Mouse (Mus musculus) embryo, embryonic 11 days (tissue): ENCODE data around the gene Nuak1.
"Not testable (repeated sequence)": the region's sequence is repeated elsewhere in the genome, so short reads cannot be mapped to it uniquely, and the experiment has no call there.

Source experiments
- DNase-seq: peaks from one replicate; pipeline ENCODE4 v3.0.0-alpha.2; 2015

The Nuak1 gene

DNA sequence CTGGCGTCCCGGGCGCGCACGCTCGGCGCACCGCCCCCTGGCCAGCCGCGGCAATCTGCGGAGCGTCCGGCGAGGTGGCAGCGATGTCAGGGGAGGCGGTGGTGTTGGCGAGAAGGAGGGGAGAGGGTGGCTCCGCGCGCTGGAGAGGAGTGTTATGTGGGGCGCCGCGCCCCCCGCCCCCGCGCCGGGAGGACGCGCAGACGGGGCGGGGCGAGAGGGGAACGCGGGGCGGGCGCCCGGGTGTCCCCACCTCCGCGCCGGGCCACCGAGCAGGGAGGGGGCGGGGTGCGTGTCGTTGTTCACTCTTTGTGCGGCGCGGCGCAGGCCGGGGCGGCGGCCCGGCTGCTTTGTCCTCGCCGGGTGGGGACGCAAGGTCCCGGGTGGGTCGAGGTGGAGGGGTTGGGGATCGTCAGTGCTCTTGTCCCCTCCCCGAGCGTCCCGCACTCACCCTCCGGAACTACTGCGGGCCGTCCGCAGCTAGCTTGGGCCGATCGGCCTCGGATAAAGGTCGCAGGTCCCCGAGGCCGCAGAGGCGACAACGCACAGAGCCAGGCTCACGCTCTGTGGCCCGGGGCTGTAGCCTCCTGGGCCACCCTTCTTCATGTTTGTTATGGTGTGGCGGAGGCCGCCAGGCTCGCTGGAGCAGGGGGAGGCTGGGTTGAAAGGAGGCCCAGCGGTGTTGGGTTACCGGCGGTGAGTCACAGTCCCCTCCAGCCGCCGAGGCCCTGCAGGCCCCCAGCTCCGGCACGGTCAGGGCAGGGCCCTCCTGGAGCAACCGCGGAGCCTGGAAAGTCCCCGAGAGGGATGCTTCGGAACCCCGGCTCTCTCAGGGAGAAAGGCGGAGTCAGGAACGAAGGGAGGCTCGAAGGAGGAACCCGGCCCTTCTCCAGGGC, at the start of gene Nuak1:
TSS of gene Nuak1 (minus strand) at position 57 of the 893 bp plus-strand sequence.
- DNase-seq, result peak; percentile 96

DNA sequence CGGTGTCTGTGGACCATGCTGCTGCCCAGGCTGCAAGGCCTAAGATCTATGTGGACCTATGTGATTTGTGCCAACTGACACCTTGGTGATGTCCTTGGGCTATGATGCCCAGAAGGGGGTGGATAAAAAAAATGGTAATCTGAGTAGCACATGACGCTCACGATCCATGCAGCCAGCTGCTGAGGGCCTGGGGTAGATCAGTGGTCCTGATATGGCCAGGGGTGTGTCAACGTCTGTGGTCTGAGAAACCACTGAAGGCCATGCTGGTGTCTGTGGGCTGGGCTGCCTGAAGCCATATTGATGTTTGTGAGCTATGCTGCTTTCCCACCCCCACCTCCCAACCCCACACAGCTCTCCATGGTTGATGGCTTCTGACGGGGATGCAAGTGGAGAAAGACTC, 49.7 kb upstream of the Nuak1 start:
- no peak for DNase-seq

DNA sequence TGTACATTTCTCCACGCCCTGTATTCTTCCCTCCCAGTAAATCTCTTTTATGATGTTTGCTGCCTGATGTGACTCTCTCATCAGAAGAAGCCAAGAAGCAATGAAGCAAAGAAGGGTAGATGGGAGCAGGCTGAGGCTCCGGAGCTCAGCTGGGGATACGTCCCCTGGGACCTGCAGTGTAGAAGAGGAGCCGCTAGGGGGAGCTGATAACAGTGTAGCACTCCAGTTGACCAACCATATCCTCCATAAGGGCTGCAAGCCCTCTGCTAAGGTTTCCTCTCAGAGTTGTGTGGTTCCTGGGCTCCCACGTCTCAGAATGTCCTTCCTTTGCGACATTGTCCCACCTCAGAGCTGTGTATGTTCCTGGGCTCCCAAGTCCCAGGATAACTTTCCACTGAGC, 47.9 kb upstream of the Nuak1 start:
- peak; percentile 65 for DNase-seq

DNA sequence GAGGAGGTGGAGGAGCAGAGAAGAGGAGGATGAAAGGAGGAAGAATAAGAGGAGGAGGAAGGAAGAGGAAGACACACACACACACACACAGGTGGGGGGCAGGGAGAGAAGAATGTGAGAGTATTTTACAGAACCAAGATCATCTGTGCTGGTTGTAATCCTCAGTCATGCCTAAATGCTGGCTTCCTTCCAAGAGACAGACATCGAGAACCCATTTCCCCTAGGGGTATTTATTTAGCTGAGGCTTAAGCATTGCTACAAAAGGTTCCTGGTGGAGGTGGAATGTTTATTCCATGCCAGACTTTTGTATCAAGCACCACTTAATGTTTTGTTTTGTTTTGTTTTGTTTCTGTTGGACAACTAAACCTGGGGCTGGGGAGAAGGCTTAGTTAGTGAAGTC, 44.3 kb upstream of the Nuak1 start:
- DNase-seq, result no peak

DNA sequence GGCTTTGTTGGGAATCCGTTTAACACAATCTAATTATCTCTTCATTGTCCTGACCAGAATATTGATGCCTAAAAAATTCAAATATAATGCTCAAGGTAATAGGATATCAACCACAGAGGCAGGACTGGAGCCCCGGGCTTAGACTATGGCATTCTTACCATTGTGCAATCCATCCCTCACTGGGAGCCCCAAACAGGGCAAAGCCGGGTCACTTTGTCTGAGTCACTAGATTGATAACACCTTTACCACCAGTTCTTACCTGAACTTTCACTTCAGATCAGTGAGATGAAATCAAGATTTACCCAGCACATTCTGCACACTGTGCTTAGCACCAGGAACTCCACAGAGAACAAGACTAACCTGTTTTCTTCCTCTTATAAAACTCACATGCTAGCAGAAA, 43.2 kb upstream of the Nuak1 start:
- no peak for DNase-seq

DNA sequence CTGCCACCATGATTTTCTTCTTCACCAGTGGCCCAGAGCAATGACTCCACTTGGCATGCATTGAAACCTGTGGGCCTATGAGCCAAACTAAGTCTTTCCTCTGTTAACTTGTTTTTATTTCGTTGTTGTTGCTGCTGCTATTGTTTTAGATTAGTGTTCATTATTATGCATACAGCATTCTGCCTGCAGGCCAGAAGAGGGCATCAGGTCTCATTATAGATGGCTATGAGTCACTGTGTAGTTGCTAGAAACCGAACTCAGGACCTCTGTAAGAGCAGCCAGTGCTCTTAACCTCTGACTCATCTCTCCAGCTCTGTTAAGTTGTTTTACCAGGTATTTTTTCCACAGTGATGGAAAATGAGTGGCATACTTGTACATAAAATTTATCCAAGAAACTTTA, 42.7 kb upstream of the Nuak1 start:
- DNase-seq, result no peak

DNA sequence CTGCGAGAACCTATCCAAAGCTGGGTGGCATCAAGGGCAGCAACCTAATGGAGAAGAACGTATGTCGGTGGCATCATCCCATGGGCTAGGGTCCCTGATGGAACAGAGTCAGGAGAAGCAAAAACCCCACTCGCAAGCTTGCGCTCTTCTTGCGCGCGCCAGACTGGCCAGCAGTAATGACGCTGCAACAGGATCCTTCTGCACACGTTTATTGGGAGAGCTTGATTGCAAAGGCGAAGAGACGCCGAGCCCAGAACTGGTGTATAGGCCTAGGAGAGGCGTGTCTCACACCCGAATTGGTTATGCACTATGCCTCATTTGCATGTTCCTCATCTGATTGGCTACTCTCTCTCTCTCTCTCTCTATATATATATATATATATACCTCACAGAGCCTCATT, 42.0 kb upstream of the Nuak1 start:
- not testable (repeated sequence) for DNase-seq

DNA sequence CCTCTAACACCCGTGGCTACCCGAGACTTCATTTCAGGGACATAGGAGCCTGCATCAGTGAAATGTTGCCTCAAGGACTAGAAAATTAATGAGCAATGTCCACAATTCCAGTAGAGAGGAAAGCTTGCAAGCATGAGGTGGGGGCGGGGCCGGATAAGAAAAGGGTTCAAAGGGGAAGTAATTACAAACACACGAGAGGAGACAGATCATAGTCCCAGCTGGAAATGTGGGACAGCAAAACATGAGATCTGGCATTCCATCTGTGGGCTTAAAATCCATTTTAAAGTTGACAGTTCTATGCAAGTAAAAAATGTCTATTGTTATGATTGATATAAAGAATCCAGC, 40.9 kb upstream of the Nuak1 start:
- no peak for DNase-seq

DNA sequence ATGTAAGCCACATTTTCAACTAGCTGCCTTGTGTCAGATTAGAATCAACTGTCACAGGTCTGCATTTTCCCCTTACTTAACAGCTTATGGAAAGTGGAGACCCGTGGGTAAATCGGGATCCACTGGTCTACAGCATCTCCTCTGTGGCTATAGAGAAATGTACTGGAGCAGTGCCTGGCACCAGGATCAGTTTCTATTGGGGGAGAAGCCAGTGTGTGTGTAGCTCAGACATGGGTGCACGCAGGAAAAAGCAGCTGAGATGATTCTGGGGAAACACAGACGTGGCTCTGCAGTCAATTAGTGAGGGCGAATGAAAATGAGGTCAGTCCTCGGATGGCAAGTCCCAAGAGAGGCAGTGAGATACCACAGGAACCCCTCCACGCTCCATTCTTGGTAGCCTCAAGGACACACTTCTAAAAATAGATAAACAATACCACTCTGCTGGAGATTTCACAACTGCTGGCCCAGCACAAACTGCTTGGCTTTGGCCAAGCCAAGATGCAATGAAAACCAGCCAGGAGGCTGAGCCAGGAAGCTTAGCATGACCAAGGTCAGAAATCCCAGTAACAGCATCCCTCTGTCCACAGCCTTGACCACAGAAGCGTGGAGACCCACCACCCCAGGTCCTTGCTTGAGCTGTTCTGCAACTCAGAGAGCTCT, 40.4 kb upstream of the Nuak1 start:
- no peak for DNase-seq

DNA sequence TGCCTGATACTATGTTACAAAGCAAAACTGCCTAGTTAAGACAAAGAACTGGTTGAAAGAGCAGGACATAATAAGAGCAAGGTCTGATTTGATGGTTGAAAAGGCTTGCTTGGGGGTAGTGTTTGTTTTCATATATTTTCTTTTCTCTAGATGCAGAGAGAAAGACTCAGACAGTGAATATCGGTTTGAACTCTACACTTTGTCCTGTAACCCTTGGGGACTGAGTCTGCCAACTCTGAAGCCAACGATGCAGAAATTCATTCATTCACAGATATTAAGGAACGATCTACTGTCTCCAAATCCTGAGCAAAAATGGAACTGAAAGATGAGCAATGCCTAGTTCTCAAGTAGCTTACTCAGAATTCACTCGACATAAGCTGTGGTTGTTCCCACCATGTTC, 39.7 kb upstream of the Nuak1 start:
- DNase-seq, result no peak

DNA sequence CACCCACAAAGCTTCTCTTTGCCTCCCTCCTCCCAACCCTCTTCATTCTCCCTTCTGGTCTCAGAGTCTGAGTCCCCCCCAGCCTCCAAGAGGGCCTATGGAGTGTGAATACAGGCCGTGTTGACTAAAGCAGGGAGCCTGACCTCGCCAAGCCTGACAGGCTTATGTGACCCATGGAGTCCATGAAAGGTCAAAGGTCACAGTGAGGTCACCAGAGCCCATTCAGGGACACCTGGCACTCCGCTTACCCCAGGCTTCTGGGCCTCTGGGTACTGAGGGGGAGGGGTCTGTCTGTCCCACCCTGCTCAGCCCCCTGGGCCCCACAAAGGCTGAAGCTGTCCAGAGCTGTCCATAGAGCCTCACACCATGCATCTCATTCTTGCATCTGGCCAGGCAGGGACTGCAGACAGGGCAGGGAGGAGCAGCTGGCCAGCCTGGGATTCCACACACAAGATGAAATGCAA, 37.2 kb upstream of the Nuak1 start:
- DNase-seq, result peak; percentile 88

DNA sequence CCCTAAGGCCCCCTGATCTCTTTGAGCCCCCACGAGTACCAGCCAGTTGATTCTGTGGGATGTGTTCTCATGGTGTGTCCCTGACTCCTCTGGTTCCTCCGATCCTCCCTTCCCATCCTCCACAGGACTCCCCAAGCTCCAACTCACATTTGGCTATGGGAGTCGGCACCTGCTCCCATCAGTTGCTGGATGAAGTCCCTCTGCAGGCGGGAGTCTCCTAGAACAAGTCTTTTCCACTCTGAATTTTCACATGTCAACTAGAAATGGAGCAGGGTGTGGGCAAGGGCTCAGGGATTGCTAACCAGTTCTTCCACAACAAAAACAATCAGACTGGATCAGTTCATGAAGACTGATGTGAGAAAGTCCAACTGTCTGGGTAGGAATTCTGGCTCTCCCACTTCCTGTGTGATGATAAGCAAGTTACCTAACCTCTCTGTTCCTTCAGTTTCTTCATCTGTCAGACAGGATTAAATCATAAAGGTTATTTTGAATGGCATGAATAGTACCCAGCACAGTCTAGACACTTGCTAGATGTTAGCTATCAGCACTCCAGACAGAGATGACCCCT, 36.7 kb upstream of the Nuak1 start:
- DNase-seq, result no peak

DNA sequence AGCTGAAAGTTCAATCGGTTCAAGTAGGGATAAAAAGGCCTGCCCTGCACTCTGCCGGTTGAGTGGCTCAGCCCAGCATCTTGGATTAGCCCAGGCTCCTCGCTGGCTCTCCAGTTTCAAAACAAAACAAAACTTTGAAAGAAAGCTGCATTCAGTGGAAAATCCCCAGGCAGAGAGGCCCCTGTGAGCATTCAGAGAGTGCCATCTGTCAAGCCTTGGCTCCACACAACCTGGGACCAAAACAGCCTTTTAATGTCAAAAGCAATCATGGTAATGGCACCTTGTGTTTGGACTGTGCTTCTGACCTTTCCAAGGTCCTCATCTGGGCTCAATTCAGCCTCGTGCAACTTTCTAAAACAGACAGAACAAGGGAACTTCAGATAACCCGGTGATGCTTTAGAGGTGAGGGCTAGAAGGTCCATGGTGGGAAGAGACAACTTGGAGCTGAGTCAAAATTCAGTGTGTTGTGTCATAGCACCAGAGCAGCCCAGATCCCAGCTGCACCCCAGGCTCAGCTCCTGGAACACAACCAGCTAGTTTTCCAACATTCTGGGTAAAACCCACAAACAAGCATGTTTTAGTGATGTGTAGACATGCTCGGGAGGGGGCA, 27.3 kb upstream of the Nuak1 start:
- no peak for DNase-seq

DNA sequence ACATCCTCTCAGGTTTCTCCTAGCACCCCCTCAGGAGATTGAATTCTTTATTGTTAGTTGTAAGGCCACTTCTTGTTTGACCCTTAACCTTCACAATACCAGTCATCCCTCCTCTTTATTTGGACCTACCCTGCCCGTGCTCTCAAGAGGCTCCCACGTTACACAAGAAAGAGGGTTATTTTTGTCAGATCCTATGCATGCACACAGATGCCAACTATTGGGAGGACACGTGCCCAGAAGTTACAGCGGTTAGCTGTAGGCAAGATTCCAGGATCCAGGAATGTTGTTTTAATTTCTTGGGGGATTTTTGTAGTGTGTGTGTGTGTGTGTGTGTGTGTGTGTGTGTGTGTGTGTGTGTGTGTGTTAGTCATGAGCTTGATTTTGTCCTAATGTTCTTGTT, 25.1 kb upstream of the Nuak1 start:
- DNase-seq, result no peak

DNA sequence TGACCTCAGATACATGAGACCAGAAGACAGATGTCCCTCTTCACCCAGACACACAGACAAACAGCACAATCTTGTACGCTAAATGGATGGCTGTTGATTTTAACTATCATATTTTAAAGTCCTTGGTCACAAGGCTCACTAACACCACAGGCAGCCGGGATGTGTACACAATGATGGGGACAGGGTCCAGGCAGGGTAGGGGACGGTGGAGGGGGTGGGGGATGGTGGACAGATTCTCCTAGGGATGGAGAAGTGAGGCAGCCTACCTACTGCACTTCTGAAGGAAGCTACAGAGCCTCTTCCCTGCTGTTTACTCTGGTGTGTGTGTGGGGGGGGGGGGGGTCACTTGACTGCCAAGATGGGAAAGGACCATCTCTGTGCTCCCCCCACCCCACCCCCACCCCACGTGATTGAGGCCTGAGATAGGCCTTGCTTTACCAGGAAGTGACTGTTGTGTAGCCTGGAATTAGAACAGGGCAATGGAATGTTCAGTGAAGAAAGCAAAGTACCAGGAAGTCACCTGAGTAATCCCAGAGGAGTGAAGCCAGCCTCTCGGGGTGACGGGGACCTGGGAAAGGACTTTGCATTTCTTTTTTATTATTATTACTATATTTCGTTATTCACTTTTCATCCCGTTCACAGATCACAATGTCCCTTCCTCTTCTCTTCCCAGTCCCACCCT, 20.2 kb upstream of the Nuak1 start:
- no peak for DNase-seq

DNA sequence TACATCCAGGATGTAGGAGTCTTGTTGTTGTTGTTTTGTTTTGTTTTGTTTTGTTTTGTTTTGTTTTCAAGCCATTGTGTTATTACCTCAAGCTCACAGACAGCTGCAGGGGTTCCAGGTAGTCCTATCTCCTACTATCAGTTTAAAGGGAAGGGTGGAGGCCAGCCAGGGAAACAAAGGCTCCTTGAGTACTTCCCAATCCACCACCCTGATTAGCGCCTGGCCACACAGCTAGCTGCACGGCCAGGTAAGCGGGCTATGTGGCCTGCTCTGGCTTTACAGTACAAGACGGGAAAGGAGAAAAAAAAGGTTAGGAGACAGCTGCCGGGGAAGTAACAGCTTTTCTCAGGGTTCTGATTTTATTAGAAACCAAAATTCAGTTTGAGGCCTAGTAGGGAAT, 17.7 kb upstream of the Nuak1 start:
- DNase-seq, result no peak

DNA sequence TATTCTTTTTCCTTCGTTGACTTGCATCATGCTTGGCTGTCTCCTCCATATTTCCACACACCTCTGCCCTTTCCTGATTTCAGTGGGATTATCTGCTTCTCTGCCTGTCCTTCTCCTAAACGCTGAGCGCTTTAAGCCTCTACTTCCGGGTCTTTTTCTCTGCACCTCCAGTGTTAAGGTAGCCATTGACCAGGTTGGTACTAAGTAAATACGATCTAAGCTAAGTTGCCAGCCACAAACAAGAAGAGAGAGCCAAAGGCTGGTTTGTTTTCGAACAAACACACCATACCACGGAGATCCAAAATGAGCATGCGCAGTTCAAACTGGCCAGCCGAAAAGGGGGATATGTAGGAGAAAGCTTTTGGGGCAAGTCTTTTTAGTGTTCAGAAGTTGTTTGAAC, 17.1 kb upstream of the Nuak1 start:
- DNase-seq, result no peak

DNA sequence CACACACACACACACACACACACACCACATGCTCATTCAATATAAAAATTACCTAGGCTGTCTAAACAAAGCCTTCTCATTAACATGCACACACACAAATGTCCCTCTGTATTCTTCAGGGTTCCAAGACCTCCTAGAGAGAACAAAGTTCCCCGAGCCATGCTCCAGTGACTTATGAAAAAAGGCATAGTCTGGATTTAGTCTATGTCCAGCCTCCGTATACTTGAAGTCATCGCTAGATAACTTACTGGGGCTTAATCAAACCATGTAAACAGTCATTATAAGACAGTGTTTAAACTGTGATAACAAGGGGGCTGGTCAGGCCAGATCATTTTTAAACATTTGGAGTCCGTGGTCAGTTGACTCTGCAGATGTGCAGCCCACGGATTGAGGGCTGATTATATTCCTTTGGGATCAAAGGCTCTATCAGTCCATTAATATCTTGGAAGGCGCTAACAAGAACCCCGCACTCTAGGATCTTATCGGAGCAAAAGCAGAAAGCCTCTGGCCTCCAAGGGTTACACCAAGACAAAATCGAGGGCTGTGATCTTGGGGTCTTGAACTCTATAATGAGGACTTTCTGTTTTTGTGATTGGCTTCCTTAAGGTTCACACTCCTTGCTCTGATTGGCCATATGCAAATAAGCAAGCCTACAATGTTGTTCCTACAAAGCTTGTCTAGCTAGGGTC, 16.4 kb upstream of the Nuak1 start:
- no peak for DNase-seq

DNA sequence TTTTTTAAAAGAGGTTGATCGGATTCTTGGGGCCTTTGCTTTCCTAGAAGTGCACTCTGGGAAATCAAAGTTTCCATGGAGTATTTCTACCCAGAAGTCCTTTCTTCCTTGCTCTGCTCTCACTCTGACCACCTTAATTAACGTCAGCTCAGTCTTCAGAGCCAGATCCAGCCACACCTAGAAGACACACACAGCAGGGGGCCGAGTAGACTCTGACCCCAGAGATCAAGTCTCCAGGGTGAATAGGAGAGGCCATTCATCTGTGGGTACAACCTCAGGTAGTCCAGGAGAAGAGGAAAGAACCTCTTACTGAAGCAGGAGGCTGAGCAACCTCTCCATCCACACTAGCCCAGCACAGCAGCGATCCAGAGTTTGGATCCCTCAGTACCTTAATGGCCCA, 11.5 kb upstream of the Nuak1 start:
- no peak for DNase-seq

DNA sequence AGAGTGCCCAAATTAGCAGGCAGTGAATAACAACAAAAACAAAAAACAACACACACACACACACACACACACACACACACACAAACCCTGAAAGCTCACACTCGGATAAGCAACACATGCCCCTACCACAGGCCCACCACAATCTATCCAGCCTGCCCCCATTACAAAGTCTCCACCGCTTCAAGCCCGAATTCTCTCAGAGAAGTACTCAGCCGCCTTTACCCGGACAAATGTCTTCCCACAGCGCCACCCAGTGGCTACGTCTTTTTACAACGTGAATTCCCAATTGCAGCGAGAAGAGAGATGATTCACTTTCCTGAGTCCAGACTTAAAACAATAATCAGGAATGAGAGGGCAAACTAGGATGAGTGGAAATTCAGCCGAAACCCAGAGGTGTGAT, 10.3 kb upstream of the Nuak1 start:
- DNase-seq, result peak; percentile 93

DNA sequence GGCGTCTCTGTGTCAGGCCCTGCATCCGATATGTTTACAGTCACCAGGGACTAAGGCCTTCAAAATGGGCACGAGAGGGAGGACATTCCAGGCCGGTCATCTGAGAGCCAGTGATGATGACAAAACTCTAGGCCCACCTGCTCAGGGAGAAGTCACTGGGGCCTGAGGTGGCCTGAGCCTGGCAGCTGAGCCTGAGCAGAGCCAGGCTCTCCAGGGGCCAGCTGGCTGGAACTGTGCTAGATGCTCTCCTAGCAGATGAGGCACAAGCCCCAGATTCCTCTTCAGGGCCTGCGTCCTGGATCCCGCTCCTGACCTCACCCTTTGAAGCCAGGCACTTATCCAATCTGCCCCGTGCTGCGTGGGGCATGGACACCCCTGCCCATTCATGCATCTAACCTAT, 9.3 kb upstream of the Nuak1 start:
- no peak for DNase-seq

DNA sequence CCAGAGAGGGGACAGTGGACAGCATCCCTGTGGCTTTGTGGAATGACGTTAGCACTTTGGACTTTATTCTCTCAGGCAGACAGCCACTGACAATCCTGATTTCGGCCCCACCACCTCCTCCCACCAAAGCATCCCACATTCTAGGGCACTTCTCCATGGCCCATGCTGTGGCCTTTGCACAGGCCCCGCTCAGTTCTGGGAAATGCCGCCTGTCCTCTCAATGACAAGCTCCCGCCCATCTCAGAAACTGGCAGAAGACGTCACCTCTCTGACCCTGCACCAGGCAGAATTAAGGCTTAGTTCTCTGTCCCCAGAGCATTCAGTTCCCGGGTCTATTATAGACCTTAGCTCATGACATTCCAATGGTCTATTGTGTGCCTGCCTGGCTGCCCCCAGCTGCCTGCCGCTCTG, 7.0 kb upstream of the Nuak1 start:
- DNase-seq, result peak; percentile 74

DNA sequence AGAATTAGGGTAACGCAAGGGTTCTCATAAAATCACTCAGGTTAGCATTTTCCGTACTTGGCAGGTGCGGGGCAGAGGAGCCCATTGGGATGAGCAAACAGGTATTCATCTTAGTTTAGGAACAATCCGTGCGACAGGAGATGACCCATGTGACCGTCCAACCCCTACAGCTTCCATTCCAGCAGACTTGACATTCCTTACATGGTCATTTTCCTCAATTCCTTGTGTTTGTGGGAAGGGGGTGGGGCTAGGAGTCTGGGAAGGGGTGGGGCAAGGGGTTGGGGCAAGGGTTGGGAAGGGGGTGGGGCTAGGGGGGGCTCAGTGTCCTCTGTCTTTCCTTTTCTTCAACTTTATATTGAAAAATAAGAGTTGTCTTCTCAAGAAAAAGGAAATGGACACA, 6.3 kb upstream of the Nuak1 start:
- DNase-seq, result no peak
